Mouse (Mus musculus) MEL (cell line): ENCODE measurements around the gene Ramp2.

Experiments used
- CHD1 ChIP-seq: IDR thresholded peaks from 2 replicates; pipeline ENCODE4 v1.6.1; 2012; ENCODE audit warnings: low read depth, mild to moderate bottlenecking, inconsistent platforms, low read length, improper control_type of control experiment
- CHD2 ChIP-seq: IDR thresholded peaks from 2 replicates; pipeline ENCODE4 v1.6.1; 2011; ENCODE audit warnings: low read length, improper control_type of control experiment
- CTCF ChIP-seq, 3 experiments: IDR thresholded peaks in 2 of 3; conservative IDR thresholded peaks in 1 of 3; 2 replicates each; pipeline ENCODE4 v1.5.1; 2011 to 2012; ENCODE audit warnings: low read length in 3 of 3, low read depth in 2 of 3, mild to moderate bottlenecking in 2 of 3, improper control_type of control experiment in 1 of 3, inconsistent platforms in 1 of 3, mixed read lengths in 1 of 3, moderate library complexity in 1 of 3; ENCODE audit not compliant: control insufficient read depth in 1 of 3, insufficient read depth in 1 of 3, poor library complexity in 1 of 3, severe bottlenecking in 1 of 3
- JUND ChIP-seq: IDR thresholded peaks from 2 replicates; pipeline ENCODE4 v1.6.1; 2011; ENCODE audit warnings: low read depth, mild to moderate bottlenecking, improper control_type of control experiment, low read length
- USF2 ChIP-seq, 2 experiments: IDR thresholded peaks; 2 replicates each; pipeline ENCODE4 v1.6.1; 2011 to 2012; ENCODE audit warnings: improper control_type of control experiment in 2 of 2, low read length in 2 of 2, borderline replicate concordance in 1 of 2, inconsistent platforms in 1 of 2, low read depth in 1 of 2, mild to moderate bottlenecking in 1 of 2; ENCODE audit not compliant: insufficient read depth in 1 of 2

- TF ChIP-seq CHD2 (no peak), JUND (no peak), CTCF (IDR thresholded peaks at IDR 0.05 in 2 of 3, conservative IDR thresholded peaks at IDR 0.05 in 1 of 3; ENCODE audit: control insufficient read depth in 1 of 3, insufficient read depth in 1 of 3, low read depth in 2 of 3, low read length in 3 of 3, poor library complexity in 1 of 3, severe bottlenecking in 1 of 3) (no peak), USF2 (IDR thresholded peaks at IDR 0.05; ENCODE audit: borderline replicate concordance in 1 of 2, insufficient read depth in 1 of 2, low read depth in 1 of 2, low read length in 2 of 2) (no peak), CHD1 (no peak)
These were observed 9.0 kb upstream of the Ramp2 start for GRCm38 (mm10) chr11:101236782-101237181.
